Mouse (Mus musculus) forelimb bud, embryonic 11.5 days (tissue): Measurements from ENCODE around the gene Acvrl1.

Experiments used
- DNase-seq: peaks from one replicate; pipeline ENCODE4 v3.0.0-alpha.2; 2012; ENCODE audit warnings: low read depth, low spot score

The Acvrl1 gene

GRCm38 (mm10) chr15:101169910-101170309 is 41.6 kb downstream of the Acvrl1 start:
- no peak for DNase-seq

GRCm38 (mm10) chr15:101170413-101170980 is 42.2 kb downstream of the Acvrl1 start:
- DNase-seq, result no peak

- no peak for DNase-seq
Measured at GRCm38 (mm10) chr15:101171272-101171671, 43.0 kb downstream of the Acvrl1 start.

GRCm38 (mm10) chr15:101172016-101172415 is 43.7 kb downstream of the Acvrl1 start:
- no peak for DNase-seq

GRCm38 (mm10) chr15:101173421-101174211 is 45.3 kb downstream of the Acvrl1 start, which contains the start of gene Acvr1b:
Gene Acvr1b, plus strand, starts transcription at chr15:101174067.
- peak; percentile 90 for DNase-seq

GRCm38 (mm10) chr15:101174294-101175130 is 46.2 kb downstream of the Acvrl1 start:
- DNase-seq, result no peak

- no peak for DNase-seq
Measured at GRCm38 (mm10) chr15:101175131-101175460, 46.8 kb downstream of the Acvrl1 start.

GRCm38 (mm10) chr15:101175613-101176283 is 47.4 kb downstream of the Acvrl1 start:
- no peak for DNase-seq

GRCm38 (mm10) chr15:101176284-101176680 is 48.0 kb downstream of the Acvrl1 start:
- no peak for DNase-seq

- DNase-seq, result no peak
Measured at GRCm38 (mm10) chr15:101176795-101177691, 48.7 kb downstream of the Acvrl1 start.

- DNase-seq, result no peak
Measured at GRCm38 (mm10) chr15:101180363-101181105, 52.2 kb downstream of the Acvrl1 start.

GRCm38 (mm10) chr15:101181106-101181466 is 52.8 kb downstream of the Acvrl1 start:
- DNase-seq, result peak; percentile 42

- DNase-seq, result no peak
Measured at GRCm38 (mm10) chr15:101181500-101181899, 53.2 kb downstream of the Acvrl1 start.

GRCm38 (mm10) chr15:101182676-101183075 is 54.4 kb downstream of the Acvrl1 start:
- peak; percentile 37 for DNase-seq

- no peak for DNase-seq
Measured at GRCm38 (mm10) chr15:101184300-101184699, 56.0 kb downstream of the Acvrl1 start.

GRCm38 (mm10) chr15:101185549-101185948 is 57.2 kb downstream of the Acvrl1 start:
- no peak for DNase-seq

- no peak for DNase-seq
Measured at GRCm38 (mm10) chr15:101187907-101188306, 59.6 kb downstream of the Acvrl1 start.

- DNase-seq, result no peak
Measured at GRCm38 (mm10) chr15:101189981-101190761, 61.8 kb downstream of the Acvrl1 start.

GRCm38 (mm10) chr15:101190762-101191150 is 62.4 kb downstream of the Acvrl1 start:
- DNase-seq, result no peak
